Mouse (Mus musculus) stomach, postnatal 0 days (tissue): ENCODE data around the gene Kat8.

Experiments
- CTCF ChIP-seq: IDR thresholded peaks from 2 replicates; pipeline ENCODE4 v1.5.1; 2016; ENCODE audit warnings: antibody characterized with exemption, low read depth, mild to moderate bottlenecking, moderate library complexity
- EP300 ChIP-seq: optimal IDR thresholded peaks from 2 replicates; pipeline ENCODE3; 2016; ENCODE audit warnings: antibody characterized with exemption

- TF ChIP-seq EP300 (no peak), CTCF (no peak)
Observed at GRCm38 (mm10) chr7:127915293-127915692, 3.0 kb downstream of the Kat8 start.
